Mouse (Mus musculus) spleen, postnatal 36 days (tissue): Measurements from ENCODE around the gene Slc26a1.
A peak's percentile ranks its signal among the peaks of the same experiment; 100 is the strongest.

Source experiments
- DNase-seq, 2 experiments: peaks; one replicate each; pipeline ENCODE4 v3.0.0; 2022; ENCODE audit warnings: low spot score in 2 of 2, mixed read lengths in 1 of 2

Gene Slc26a1

DNA sequence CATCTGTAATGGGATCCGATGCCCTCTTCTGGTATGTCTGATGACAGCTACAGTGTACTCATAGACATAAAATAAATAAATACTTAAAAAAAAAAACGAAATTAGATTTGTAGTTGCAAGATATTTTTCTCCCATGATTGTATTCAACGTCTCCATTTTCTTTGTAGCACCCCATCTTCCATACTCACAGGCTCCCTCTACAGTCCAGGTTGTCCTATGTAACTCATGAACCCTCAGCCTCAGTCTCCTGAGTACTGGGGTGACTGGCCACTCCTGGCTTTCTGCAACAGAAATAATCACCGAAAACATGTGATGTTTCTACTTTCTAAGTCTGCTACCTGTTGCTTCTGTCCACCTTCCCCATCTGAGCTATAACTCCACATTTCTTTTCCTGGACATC is 15.8 kb upstream of the Slc26a1 start:
- DNase-seq = no peak

DNA sequence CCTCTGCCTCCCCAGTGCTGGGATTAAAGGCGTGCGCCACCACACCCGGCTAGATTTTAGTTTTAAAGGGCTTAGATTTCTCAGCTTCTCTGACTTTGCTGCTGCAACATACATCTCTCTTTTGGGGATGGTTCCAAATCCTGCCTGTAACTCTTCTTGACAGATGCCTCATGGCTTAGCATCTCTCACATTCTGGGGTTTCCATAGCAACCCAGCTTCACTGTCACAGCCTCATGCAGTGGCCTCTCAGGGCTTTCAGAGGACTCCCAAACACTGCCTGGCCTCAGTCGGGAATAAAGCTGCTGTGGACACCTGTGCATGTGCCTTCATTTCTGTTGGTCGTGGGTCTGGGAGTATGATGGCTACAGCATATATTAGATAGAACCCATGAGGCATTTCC is 13.7 kb upstream of the Slc26a1 start:
- DNase-seq = no peak

DNA sequence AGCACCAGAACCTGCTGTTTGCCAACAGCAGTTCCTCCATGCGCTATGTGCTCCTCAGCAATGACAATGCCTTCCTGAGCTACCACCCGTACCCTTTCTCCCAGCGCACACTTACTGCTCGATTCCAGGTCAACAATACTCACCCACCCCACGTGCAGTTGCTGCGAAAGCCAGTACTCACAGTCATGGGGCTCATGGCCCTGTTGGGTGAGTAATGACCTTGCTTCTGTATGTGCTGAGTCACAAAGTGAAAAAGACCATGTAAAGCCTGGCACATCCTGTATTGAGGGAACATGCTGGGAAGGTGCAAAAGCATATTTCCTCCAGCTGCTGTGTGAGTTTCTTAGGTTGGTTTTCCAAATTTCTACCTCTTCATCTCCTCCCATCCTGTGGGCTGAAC is 5.5 kb upstream of the Slc26a1 start:
- DNase-seq = no peak

DNA sequence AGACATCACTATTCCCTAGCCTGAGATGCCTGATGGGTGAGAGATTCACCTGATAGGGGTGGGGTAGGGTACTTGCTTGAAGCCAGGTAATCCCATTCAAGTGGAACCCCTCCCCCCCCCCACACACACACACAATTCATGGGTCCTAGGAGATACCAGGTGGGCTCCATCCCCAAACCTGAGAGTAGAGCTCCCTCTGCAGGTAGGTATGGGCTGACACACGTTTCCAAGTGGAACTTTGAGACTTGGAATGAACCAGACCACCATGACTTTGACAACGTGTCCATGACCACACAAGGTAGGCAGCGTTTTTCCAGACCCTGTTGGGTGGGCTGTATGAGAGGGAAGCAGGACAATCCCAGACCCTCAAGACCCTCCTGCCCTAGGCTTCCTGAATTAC is 4.5 kb upstream of the Slc26a1 start:
- no peak for DNase-seq

DNA sequence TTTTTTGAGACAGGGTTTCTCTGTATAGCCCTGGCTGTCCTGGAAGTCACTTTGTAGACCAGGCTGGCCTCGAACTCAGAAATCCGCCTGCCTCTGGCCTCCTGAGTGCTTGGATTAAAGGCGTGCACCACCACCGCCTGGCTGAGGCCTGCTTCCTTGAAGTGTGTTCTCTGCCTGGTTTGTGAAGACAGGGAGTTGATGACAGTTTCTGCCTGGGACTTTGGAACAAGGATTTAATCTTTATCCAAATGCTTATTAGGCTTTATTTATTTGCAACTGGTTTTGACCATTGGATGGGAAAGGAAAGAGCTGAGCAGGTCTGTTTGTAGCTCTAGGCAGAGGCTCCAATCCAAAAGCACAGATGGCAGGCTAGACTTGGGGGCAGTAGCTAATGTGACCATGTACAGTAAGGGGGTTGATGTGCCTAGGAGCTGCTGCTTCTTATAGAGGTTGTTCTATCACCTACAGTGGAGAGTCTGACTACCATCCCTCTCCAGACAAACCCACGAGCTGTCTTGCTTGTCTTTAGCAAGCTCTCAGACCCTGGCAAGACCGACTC is 3.0 kb upstream of the Slc26a1 start:
- no peak for DNase-seq

DNA sequence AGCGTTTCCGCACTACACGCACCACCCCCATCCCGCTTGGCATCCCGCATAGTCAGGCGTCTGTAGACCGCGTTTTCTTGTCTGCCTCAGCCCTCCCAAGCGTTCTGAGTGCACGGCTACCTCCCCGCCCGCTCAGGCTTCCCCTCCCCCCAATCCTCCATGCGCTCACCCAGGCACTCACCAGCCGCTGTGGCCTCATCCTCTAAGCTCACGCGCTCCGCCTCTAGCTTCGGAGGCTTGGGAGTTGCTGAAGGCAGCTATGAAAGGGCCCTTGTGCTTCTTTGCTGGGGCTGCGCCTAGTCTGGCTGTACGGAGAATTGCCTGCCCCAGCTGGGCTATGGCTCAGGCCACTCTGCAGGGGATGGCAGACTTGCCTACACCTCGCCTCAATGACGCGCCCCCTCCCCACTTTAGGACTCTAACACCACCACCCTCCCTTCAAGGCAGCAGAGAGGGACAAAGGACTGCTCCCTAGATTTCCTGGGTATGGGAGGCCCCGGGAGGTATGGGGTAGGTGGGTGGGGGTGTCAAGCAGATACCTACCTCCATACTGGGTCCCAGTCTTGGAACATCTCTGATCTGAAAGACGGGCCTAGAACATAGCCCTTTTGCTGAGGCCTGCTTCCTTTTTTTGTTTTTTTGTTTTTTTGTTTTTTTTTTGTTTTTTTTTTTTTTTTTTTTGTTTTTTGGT is 2.4 kb upstream of the Slc26a1 start:
- no peak for DNase-seq

DNA sequence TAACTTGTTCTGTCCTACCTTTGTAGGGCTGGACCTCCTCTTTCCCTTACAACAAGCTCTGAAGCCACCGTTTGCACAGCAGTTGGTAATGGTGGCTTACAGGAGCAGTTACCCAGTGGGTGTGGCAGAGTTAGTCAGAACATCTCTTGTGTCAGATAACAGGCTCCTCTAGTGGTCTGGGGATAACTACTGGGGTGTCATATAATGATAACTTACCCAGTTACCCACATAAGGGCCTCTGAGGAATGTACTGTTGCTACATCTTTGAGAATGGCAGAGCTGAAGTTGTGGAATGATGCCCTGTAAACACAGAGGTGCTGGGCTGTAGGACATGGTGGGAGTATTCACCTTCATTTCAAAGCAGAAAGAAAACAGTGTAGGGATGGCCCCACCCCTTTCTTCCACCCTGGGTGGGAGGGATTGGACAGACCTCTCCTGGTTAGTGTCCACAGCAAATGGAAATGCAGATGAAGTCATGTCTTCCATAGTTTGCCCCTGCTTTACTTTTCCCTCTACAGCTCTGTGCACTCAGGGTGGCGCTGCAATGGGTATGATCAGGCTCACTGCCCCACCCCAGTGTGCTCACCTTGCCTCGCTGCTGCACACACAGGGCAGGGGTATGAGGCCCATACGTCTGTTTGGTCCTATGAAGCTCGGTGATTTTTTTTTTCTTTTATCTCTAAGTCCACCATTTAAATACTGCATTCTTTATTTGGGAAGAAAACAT is 1.6 kb upstream of the Slc26a1 start:
- no peak for DNase-seq

DNA sequence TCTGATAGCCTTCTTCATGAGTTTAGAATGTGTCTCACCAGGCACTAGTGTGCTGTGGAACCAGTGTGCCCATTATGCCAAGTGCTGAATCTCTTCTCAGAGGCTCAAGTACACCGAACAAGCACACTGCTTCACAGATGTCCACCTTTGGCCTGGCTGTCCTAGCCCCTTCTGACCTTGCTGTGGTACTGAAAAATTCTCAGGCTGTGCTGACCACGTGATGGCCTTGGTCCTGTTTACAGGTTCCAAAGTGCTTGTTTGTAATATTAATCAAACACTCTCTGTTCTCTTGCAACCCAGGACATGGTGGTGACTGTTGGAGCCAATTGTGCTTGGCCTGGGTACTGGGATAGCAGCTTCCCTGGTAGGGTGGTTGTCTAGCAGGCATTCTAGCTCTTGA is 745 bp downstream of the Slc26a1 start:
- DNase-seq = no peak

DNA sequence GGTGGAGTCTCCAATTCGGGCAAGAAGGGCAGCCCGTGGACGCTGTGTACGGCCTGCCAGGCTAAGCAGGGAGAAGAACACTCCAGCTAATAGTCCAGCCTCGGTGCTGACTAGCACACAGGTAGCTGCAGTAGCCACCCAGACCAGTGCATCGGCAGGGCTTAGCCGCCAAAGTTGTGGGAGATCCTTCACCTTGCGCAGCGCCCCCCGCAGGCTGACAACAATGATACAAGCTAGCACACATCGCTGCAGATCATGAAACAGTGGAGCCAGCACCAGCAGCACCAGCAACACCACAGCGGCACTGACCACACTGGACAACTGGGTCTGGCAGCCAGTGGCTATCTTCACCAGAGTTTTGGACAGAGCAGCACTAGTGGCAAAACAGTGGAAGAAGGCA is 3.6 kb downstream of the Slc26a1 start:
- DNase-seq = no peak

DNA sequence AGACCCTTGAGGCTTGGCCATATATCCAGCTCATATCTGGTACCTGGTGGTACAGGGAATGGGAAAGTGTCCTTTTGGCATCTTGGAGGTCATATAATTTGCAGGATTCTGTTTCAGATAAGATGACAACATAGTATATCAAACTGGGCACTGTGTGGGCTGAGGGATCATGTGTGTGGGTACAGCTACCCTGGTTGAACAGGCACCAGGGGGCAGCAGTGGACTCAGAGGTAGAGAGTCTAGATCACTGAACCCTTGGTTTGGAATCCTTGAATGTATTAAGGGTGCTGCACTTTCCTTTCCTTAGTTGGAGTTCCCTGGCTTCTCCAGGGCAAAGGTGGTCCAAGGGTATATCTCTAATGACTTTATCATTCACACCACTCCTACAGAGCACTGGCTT is 4.6 kb downstream of the Slc26a1 start:
- peak; percentile 40 to 57 for DNase-seq

DNA sequence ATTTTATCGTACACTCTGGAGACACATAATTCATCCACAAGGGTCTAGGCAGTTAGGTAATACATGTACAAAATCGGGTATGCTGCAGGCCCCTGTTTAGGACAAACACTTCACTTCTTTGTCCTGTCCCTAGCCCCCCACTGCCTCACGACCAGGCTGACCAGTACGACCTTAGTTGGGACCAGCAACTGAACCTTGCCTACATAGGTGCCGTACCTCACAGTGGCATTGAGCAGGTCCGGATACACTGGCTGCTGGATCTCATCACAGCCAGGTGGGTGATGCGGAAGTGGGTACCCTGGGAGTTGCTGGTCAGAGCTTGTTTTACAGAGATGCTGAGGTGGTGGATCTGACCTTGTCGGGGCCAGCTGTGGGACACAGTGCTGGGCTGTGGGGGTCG is 5.4 kb downstream of the Slc26a1 start:
- no peak for DNase-seq

DNA sequence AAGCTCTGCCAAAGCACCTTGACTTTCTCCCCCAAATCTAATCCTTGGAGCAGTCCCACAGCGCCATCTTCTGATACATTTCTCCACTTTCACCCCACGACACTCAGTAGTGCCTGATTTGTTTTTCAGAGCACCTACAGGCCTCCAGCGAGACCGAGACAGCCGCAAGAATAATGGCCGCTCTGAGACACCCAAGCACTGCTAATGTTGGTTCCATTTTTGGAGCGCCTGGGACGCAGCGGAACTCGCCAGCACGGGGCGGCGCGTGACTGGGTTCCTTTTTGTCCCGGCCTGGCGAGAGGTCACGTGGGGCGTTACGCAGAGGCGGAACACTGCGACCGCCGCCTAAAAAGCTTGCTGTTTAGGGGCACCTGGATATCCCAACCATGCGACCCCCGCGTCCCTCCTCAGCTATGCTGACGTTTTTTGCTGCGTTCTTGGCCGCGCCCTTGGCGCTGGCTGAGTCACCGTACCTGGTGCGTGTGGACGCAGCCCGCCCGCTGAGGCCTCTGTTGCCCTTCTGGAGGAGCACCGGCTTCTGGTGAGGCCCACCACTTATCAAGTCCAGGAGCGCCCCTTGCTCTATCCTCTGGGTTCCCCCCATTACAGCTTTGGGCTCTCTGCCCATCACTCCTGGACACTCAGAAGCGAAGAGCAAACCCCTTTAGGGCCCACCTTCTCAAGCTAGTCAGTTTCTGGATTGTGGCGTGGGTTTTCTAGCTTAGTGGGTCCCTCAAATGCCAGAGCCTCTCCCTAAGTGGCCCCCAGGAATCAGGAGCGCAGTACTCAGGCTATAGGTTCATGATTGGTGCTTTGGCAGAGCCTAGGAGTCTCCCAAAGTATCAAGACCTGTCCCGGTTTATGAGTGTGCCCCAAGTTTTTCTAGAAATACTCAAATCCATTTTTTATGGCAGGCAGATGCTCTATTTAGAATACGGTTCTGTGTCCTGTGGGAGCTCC is 6.1 kb downstream of the Slc26a1 start, which contains the start of gene Dgkq:
Dgkq (minus strand) TSS at position 696 of the 960 bp plus-strand sequence.
- peak; percentile 88 to 90 for DNase-seq

DNA sequence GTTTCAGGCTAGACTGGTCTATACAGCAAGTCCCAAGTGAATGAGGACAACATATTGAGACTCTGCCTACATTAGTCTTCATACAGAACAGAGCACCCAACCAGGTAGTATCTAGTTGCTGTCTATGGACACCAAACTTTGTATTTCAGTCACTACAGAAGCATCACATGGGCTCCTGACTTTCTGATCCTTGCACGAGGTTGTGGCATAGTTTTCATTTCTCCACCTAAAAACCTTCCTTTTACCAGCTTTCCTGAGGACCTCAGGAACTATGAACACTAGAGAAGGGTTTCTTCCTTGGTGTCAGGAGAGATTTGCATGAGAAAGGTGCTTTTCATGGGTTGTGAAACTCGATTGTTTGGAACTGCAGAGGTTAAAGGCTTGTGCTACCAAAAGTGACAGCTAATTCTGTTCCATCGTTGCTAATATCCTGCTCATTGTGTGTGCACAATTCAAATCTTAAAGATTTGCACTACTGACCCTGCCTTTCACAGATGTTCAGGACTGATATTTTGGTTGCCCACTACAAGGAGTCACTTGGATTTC is 6.9 kb downstream of the Slc26a1 start:
- no peak for DNase-seq

DNA sequence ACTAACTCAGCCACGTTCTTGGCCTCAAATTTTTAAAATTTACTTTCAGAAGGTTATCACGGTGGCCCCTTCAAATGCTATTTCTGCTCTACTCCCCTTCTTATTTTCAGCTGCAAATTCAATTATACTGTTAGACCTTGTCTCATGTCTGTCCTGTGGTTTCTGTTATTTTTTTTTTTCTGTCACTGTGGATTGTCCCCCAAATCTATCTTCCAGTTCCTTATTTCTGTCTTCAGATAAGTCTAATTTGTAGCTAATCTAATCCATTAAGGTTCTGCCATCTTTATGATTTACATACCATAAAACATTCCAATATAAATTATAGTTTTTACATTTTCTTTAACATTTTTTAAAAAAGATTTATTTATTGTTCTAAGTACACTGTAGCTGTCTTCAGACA is 8.0 kb downstream of the Slc26a1 start:
- no peak for DNase-seq

DNA sequence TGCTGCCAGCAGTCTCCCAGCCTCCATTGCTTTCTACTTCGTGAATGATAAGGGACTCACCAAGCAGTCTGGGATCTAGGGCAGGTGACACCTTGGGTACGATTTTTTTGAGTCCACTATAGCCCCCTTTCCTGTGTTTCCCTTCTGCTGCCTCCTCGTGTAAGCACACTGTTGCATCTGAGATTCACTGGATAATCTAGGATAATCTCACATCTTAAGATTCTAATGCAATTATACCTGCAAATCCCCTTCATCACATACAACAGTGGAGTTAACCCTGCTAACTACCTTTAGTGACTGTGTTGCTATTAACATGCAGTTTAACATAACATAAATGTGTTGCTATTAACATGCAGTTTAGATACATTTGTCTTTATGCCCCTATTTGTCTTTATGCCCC is 10.3 kb downstream of the Slc26a1 start:
- no peak for DNase-seq

DNA sequence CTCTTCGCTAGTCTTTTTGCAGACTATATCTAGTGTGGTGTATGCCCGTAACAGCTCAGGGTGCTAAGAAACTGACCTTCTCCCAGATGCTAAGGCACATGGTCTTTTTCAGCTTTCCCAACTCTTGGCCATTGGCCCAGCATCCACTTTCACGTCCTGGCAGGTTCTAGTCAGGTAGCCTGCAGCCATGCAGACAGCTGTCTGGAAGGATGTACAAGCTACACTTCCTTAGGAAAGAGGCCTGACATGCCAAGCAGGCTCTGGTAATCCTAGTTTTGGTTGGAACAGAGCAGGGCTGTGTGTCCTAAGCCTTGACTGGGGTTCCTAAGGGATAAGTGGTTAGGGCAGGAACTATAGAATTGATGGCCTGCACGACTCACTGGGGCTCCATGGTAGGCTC is 12.6 kb downstream of the Slc26a1 start:
- DNase-seq = no peak

DNA sequence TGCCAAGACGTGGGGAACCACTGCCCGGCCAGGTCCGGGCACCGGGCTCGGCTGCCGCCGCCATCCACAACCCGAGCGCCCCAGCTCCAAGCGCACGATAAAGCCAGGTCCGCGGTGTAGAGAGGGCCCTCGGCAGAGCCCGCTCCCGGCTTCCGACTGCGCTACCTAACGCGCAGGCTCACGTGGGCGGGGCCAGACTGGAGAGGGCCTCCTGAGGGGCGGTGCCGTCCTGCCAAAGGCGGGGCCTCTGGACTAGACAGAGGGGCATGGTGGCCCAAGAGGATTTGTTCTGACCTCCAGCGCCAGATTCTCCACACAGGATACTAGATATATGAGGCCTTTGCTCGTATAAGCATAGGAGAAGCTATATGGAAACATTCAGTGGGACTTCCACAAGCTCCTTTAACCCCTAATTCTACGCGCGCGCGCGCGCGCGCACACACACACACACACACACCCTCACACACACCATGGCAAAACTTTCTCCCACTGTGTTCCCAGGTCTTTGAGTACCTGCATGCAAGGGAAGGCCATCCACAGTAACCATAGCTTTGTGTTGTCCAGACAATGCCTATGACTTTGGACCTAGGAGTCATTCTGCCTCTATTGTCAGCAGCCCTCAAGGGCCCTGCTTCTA is 14.6 kb downstream of the Slc26a1 start:
- peak; percentile 90 to 93 for DNase-seq

DNA sequence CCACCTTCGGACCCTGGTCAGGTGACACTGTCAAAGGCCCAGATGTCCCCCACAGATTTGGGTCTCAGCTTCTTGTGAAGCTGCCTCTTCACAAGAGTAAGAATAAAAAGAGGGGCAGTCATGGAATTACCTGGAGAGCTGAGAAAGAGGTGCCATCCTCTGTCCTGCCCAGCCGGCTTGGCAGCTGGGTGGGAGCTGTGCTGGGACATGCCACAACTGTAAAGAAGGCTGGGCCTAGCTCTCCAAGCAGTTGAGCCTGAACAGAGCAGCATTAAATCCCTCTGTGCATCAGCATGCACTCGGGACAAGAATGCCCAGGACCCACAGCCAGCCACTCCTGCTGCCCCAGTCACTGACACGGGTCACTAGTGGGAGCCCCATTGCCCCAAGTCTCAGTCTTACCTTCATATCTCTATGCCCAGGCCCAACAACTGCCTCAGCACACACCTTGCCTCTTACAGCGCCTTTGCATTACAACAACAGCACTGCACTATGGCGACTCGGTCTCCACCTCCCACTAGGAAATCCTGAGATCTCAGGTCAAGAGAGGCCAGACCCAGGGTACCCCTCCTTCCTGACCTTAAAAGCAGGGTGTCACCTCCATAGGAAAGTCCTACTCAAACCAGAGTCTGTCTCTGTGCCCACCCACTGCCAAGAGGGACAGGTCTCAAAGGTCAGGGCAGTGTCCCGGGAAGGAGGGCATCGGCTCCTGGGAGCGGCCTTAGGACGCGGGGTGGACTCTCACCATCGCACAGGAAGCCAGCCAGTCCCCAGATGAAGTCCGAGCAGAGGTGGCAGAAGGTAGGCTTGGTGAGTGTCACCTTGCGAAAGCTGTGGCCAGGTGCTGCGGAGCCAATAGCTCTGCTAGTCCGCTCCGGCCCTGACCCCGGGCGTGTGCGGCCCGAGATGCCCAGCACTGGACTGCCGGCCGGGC is 15.4 kb downstream of the Slc26a1 start, which contains the start of gene Idua:
Idua (plus strand) TSS at position 634 of the 934 bp plus-strand sequence.
- DNase-seq = no peak

DNA sequence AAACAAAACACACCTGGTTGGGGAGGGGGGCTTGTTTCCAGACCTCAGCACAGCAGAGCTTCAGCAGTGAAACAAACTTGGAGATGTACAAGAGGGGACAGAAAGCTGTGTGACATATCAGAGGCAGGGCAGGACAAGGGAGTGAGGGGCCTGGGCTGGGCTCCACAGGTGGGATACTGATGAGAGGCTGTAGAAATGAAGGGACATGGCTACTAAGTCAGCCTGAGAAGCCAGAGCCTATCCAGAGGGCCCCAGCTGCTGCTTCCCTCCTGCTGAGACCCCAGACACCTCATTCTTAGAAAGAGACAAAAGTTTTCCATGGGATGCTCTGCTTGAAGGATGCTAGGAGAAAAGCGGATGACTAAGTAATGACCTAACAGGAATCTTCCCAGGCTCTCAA is 16.8 kb downstream of the Slc26a1 start:
- DNase-seq = no peak

DNA sequence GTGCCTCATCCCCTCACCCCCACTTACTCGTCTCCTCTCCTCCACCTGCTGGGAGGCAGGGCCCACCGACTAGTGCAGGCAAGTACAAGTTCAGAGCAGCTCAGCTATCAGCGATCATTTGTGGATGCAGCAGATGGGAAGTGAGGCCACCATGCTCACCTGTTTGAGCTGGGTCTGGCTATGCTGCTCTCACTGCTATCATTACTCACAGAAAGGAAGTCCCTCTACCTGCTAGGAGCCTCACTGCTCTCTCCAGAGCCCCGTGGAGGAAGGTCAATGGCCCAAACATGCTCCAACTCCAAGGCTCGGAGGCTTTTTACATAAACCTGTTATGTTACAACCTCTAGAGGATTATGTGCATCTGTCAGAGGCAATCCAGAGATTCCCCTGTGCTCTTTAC is 18.0 kb downstream of the Slc26a1 start:
- no peak for DNase-seq
